Mouse (Mus musculus) liver, embryonic 14.5 days (tissue): ENCODE data around the gene Gm11627. TPM values are rescaled to one million over a fixed set of nuclear protein-coding genes. Genes with fewer than 3 reads are reported as not detected.

Experiments used
- ATAC-seq: fragments of 200-750 bp; cut with Nextera tagmentation; 2 replicates; pipeline ENCODE4 v1.8.0; 2017; ENCODE audit warnings: moderate number of reproducible peaks, mild to moderate bottlenecking, moderate library complexity; ENCODE audit not compliant: insufficient read depth
- DNase-seq, 3 experiments: peaks; one replicate each; pipeline ENCODE4 v3.0.0-alpha.2; 2012 to 2013; ENCODE audit warnings: low read depth in 3 of 3, low spot score in 3 of 3
- H3K27ac ChIP-seq: fragments of 300-500 bp; sonication (generic); 2 replicates; pipeline ENCODE4 v1.5.1; 2014; ENCODE audit warnings: moderate library complexity, mild to moderate bottlenecking, control low read depth, inconsistent platforms
- H3K27me3 ChIP-seq: fragments of 300-500 bp; sonication (generic); 2 replicates; pipeline ENCODE4 v1.6.1; 2014; ENCODE audit warnings: mild to moderate bottlenecking, low read length, moderate library complexity; ENCODE audit not compliant: control insufficient read depth, insufficient read depth
- H3K36me3 ChIP-seq: fragments of 300-500 bp; sonication (generic); replicated peaks from 2 replicates; pipeline ENCODE4 v1.6.1; 2014; ENCODE audit warnings: low read depth; ENCODE audit not compliant: control insufficient read depth, insufficient read depth
- H3K4me1 ChIP-seq, 2 experiments: fragments of 200-500 bp in 1 of 2; fragments of 300-500 bp in 1 of 2; sonication (generic) in 1 of 2; replicated peaks; 2 replicates each; pipeline ENCODE4 v1.6.1; 2012 to 2014; ENCODE audit warnings: antibody characterized with exemption in 1 of 2, inconsistent platforms in 1 of 2, low read length in 1 of 2; ENCODE audit not compliant: control insufficient read depth in 2 of 2, insufficient read depth in 2 of 2
- H3K4me2 ChIP-seq: fragments of 300-500 bp; sonication (generic); 2 replicates; pipeline ENCODE4 v1.6.1; 2014; ENCODE audit warnings: low read depth, mild to moderate bottlenecking, control low read depth, moderate library complexity
- H3K4me3 ChIP-seq, 2 experiments: fragments of 200-500 bp in 1 of 2; fragments of 300-500 bp in 1 of 2; sonication (generic) in 1 of 2; 2 replicates each; pipeline ENCODE4 v1.5.1; 2012 to 2014; ENCODE audit warnings: low read depth in 2 of 2, low read length in 2 of 2, mild to moderate bottlenecking in 2 of 2, control low read depth in 1 of 2, inconsistent platforms in 1 of 2, moderate library complexity in 1 of 2; ENCODE audit not compliant: insufficient read depth in 1 of 2
- H3K9ac ChIP-seq: fragments of 300-500 bp; sonication (generic); replicated peaks from 2 replicates; pipeline ENCODE4 v1.6.1; 2014; ENCODE audit warnings: mild to moderate bottlenecking, control low read depth, moderate library complexity
- H3K9me3 ChIP-seq: fragments of 300-500 bp; sonication (generic); 2 replicates; pipeline ENCODE4 v1.6.1; 2016; ENCODE audit warnings: low read length, mixed read lengths; ENCODE audit not compliant: control insufficient read depth
- CTCF ChIP-seq: IDR thresholded peaks from 2 replicates; pipeline ENCODE4 v1.5.1; 2016; ENCODE audit warnings: antibody characterized with exemption, low read depth, control low read depth
- EP300 ChIP-seq: IDR thresholded peaks from 2 replicates; pipeline ENCODE4 v1.6.1; 2016; ENCODE audit warnings: antibody characterized with exemption, low read depth
- WGBS: fragments of 180-500 bp; shearing (Covaris S2); extraction: QIAGEN DNeasy Blood & Tissue Kit; methylation state at CpG from one replicate; pipeline ENCODE4 v1.1.7; 2014; ENCODE audit not compliant: insufficient replicate concordance; 5-methylcytosine and 5-hydroxymethylcytosine counted together
- polyA plus RNA-seq, 2 experiments: library from polyadenylated mRNA; depleted of rRNA in 1 of 2; stranded (reverse) in 1 of 2; unstranded in 1 of 2; fragments of >200 nt; fragmentation: Nextera tagmentation in 1 of 2; extraction: Ambion mirVana in 1 of 2; gene quantifications; 2 replicates each; pipeline versions ENCODE4 v1.2.1 to v1.2.3; 2012 to 2014

Gene Gm11627
- polyA plus RNA-seq (2012; rRNA removed) (0.08 and 0.17 TPM in 2 replicates), polyA plus RNA-seq (2014; fragmentation: Nextera tagmentation; extraction: Ambion mirVana) (not detected in 2 replicates)

DNA sequence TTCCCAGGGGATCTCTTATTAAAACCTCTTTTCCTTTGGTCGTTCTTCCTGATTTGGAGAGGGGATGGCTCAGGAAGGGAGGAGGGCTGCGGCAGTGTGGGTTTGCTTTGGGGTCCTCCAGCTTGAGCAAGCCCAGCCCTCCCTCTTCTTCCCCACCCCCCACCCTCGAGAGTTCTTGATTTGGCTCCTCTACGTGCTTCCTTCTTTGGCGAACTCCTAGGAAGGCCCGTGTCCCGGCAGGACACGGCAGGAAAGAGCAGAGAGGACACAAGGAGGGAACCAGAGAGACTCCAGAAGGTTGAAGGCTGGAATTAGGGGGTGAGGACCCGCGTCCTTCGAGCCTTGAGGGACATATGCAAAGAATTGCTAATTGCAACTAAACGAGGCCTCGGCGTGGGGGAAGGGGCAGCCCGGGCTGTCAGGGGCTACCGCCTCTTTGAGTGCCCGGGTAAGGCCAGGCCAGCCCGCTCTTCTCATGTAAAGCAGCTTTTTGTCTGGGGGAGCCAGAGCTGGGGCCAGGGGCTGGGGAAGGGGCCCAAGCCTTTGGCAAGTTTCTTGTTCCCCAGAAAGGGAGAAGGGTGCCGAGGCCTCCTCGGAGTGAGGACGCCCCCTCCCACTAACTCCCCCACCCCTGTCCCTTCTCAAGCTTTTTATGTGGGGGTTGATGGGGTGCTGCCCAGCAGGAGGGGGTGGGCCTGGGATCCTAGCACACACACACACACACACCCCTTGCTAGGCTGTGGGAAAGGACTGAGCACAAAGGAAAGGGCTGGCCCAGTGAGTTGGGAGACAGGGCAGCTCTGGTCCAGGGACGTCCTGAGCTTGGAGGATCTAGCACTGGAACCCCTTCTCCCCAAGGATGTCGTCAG, at the start of gene Gm11627:
Gm11627 (minus strand) TSS at position 297 of the 869 bp plus-strand sequence.
- no peak for ATAC-seq
- no peak within 1 kb of the TSS for H3K27ac ChIP-seq
- DNase-seq: no peak
- H3K9me3 ChIP-seq: no peaks in the 10 kb centered on the region
- no peak within 1 kb of the TSS; the same call in 1 of the 2 replicates for H3K9ac ChIP-seq
- peak within 1 kb of the TSS; percentile 60 for H3K4me2 ChIP-seq
- no peaks in the 10 kb centered on the region for H3K36me3 ChIP-seq
- 19% methylated on average over 23 of the region's 23 CpGs for WGBS
- TF ChIP-seq EP300 (no peak), CTCF (no peak)
- H3K27me3 ChIP-seq: peaks cover 3% of the 10 kb centered on the region
- peak within 1 kb of the TSS; percentile 20 to 30 for H3K4me3 ChIP-seq
- H3K4me1 ChIP-seq: 0 out of 4 replicates have a peak, but pooled peaks cover 0 to 2% of the 10 kb centered on the region in 2 experiments

DNA sequence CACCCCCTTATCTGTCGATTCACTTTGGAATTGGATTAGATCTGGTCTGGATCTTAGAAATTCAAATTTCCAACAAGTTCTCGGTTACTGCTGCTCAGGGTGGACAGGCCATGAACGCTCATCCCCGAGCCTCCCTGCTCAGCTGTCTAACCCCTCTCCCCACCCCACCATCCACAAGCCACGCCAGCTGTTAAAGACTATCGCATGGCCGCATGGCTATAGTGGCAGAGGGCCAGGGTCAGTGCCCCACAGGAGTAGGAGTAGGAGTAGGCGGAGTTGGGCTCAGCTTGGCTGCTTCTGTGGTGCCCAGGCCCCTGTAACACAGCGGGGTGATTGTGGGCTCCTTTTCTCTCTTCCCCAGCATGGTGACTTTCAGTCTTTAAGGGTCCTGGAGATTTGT, 49.3 kb upstream of the Gm11627 start:
- TF ChIP-seq CTCF (no peak), EP300 (no peak)
- peaks cover 0 to 2% of the 10 kb centered on the region in 2 experiments; a peak in 1 of 4 replicates for H3K4me1 ChIP-seq
- WGBS: 62% methylated on average over 9 of the region's 9 CpGs
- H3K36me3 ChIP-seq: no peaks in the 10 kb centered on the region
- H3K27ac ChIP-seq: no peak overlapping the region
- no peak for DNase-seq
- no peak overlapping the region for H3K9ac ChIP-seq
- no peak overlapping the region for H3K4me3 ChIP-seq
- no peak overlapping the region for H3K4me2 ChIP-seq
- no peak for ATAC-seq
- H3K27me3 ChIP-seq: no peaks in the 10 kb centered on the region; the same call in none of the 2 replicates
- H3K9me3 ChIP-seq: no peaks in the 10 kb centered on the region

DNA sequence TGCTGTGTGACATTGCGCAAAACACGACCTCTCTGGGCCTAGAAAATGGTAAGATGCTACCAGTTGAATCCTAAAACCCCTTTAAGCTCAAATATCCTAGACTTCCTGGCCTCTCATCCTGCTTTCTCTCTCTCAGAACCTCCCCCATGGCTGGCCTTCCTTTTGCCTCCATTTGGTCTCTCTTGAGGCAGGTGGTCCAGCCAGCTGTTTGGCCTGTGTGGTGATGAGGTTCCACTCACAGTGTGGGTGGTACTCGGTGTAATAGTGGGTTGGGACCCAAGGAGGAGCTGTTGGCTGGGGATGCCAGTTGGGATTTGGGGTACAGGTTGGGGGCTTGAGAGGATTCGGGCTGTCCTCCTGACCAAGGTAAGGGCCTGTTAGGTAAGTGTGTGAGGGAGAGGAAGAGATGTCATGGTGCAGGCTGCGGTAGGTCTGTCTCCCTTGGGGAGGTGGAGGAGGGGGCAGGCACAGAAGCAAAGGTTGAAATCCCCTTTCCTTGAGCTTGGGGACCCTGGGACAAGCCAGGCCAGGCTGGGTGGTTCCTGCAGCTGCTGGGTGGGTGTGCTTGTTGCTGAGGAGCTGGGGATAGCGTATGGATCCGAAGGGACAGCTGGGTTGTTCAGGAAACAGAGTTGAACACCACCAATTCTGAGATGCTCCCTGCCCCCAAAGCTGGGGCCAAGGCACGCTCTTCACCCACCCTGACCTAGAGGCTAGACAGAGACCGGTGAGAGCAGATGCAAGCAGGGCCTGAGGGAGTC, 48.1 kb upstream of the Gm11627 start:
- no peak for ATAC-seq
- no peaks in the 10 kb centered on the region for H3K9me3 ChIP-seq
- no peak overlapping the region for H3K27ac ChIP-seq
- H3K4me3 ChIP-seq: no peak overlapping the region
- DNase-seq: no peak
- H3K27me3 ChIP-seq: no peaks in the 10 kb centered on the region; the same call in 1 of the 2 replicates
- TF ChIP-seq CTCF (no peak), EP300 (no peak)
- no peaks in the 10 kb centered on the region for H3K4me1 ChIP-seq
- no peak overlapping the region for H3K9ac ChIP-seq
- H3K36me3 ChIP-seq: no peaks in the 10 kb centered on the region
- WGBS: 68% methylated on average over 9 of the region's 9 CpGs
- H3K4me2 ChIP-seq: no peak overlapping the region

DNA sequence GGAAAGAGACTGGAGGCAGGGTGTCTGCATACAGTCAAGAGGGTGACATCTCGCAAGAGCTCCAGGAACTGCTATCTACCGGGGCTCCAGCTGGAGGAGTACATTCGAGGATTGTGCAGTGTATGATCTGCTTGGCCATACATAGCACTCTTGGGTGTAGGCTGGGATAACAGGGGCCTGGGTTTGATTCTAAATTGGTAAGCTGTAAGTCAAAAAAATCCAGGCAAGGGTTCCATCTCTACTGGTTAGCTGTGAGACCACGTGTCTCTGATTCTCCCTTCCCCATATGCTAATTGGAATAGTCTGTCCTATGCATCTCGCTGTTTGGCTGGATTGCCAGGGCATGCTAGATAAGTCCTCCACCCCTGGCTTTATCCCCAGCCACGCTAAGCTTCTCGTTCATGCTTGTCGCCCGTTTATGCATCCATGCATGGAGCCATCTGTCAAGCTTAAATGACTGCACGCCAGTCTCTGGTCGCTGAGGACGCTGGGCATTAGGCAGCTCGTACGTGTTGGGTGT, 45.7 kb upstream of the Gm11627 start:
- Histone ChIP-seq H3K4me1 (no peaks in the 10 kb centered on the region), H3K9ac (no peak overlapping the region), H3K27me3 (no peaks in the 10 kb centered on the region), H3K27ac (no peak overlapping the region), H3K4me2 (no peak overlapping the region), H3K4me3 (no peak overlapping the region), H3K9me3 (no peaks in the 10 kb centered on the region), H3K36me3 (no peaks in the 10 kb centered on the region)
- 56% methylated on average over 14 of the region's 14 CpGs for WGBS
- no peak for DNase-seq
- no peak for ATAC-seq
- TF ChIP-seq CTCF (no peak), EP300 (no peak)
